Mouse (Mus musculus): ENCODE results near the gene Lce6a.

- no peak for TF ChIP-seq TAL1 (conservative IDR thresholded peaks at IDR 0.05; ENCODE audit: low read depth, low read length)
- TF ChIP-seq CTCF (IDR thresholded peaks at IDR 0.05; ENCODE audit: low read depth, low read length), result no peak
- TF ChIP-seq POLR2AphosphoS5 (IDR thresholded peaks at IDR 0.05; ENCODE audit: insufficient replicate concordance, low read depth, low read length), result no peak
- TF ChIP-seq GATA1 (IDR thresholded peaks at IDR 0.05; ENCODE audit: borderline replicate concordance, low read length), result no peak
- no peak for TF ChIP-seq GATA2 (IDR thresholded peaks at IDR 0.05; ENCODE audit: borderline replicate concordance, low read depth, low read length)
Measured at GRCm38 (mm10) chr3:92599973-92600372, 21.5 kb downstream of the Lce6a start.
